Mouse (Mus musculus): Measurements from ENCODE around the gene Map7. TPM values are rescaled to one million over a fixed set of nuclear protein-coding genes. Genes with fewer than 3 reads are reported as not detected.

Map7 gene
- polyA plus RNA-seq, 1 experiment from 2014 or later = 19.4 TPM

DNA sequence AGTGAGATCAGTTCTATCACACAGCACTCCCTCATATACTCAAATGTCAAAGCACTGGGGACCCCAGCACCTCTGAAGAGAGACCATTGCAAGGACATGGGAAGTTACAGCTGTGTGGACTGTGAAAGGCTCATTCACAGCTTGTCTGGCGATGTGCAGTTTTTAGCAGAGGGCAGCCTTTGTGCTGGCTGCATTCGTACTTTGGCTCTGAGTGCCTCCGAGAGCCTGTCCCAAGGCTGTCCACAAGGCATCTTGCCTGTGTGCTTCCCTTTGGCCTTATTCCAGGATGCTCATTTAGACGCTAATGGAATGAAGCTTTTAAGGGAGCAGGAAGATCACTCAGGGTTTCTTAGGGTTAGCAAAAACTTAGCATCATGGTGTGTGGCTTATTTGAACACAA, 78.5 kb downstream of the Map7 start:
- Histone ChIP-seq H3K9me3 (replicated peaks; ENCODE audit: control insufficient read depth, low read length) (no peaks in the 10 kb centered on the region), H3K27me3 (ENCODE audit: control insufficient read depth, insufficient read depth, low read length) (no peaks in the 10 kb centered on the region), H3K36me3 (ENCODE audit: control insufficient read depth, insufficient read depth, low read length) (no peaks in the 10 kb centered on the region), H3K27ac (ENCODE audit: low read length) (no peak overlapping the region), H3K4me3 (replicated peaks; ENCODE audit: low read length) (no peak overlapping the region), H3K9ac (ENCODE audit: low read length) (no peak overlapping the region), H3K4me2 (ENCODE audit: low read depth, low read length) (no peak overlapping the region), H3K4me1 (ENCODE audit: control insufficient read depth, insufficient read depth, low read length) (no peaks in the 10 kb centered on the region)
- no peak for ATAC-seq (ENCODE audit: insufficient read depth, low FRiP score)
- 35% methylated on average over 4 of the region's 4 CpGs for WGBS

DNA sequence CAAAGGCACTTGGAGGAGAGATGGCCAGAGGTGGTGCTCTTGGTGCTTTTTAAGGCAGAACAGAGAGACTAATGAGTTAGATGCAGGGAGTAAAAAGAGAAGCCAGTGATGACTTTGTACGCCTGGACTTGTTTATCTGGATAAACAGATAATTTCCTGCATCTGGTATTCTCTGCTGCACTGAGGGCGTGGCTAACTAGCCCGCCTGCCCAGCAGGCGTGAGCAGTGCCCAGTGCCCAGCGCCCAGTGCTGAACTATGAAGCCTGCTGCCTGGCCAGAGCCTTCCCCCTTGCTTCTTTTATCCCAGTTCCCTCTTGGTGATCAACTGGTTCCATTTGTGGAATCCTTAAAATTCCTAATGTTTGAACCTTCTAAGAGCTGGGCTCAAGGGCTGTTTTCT, 81.8 kb downstream of the Map7 start:
- no peaks in the 10 kb centered on the region for H3K36me3 ChIP-seq (ENCODE audit: control insufficient read depth, insufficient read depth, low read length)
- H3K9me3 ChIP-seq (replicated peaks; ENCODE audit: control insufficient read depth, low read length) = no peaks in the 10 kb centered on the region
- 72% methylated on average over 5 of the region's 5 CpGs for WGBS
- H3K9ac ChIP-seq (ENCODE audit: low read length) = no peak overlapping the region
- H3K4me3 ChIP-seq (replicated peaks; ENCODE audit: low read length) = no peak overlapping the region
- H3K4me2 ChIP-seq (ENCODE audit: low read depth, low read length) = no peak overlapping the region
- H3K4me1 ChIP-seq (ENCODE audit: control insufficient read depth, insufficient read depth, low read length) = no peaks in the 10 kb centered on the region
- H3K27me3 ChIP-seq (ENCODE audit: control insufficient read depth, insufficient read depth, low read length) = no peaks in the 10 kb centered on the region
- H3K27ac ChIP-seq (ENCODE audit: low read length) = no peak overlapping the region
- no peak for ATAC-seq (ENCODE audit: insufficient read depth, low FRiP score)

- Histone ChIP-seq H3K4me2 (ENCODE audit: low read depth, low read length) (no peak overlapping the region), H3K4me1 (ENCODE audit: control insufficient read depth, insufficient read depth, low read length) (no peaks in the 10 kb centered on the region), H3K27me3 (ENCODE audit: control insufficient read depth, insufficient read depth, low read length) (no peaks in the 10 kb centered on the region), H3K9me3 (replicated peaks; ENCODE audit: control insufficient read depth, low read length) (no peaks in the 10 kb centered on the region), H3K9ac (ENCODE audit: low read length) (no peak overlapping the region), H3K36me3 (ENCODE audit: control insufficient read depth, insufficient read depth, low read length) (no peaks in the 10 kb centered on the region), H3K4me3 (replicated peaks; ENCODE audit: low read length) (no peak overlapping the region), H3K27ac (ENCODE audit: low read length) (no peak overlapping the region)
- WGBS = 82% methylated on average over 10 of the region's 10 CpGs
- peak; percentile 25; the same call in 1 of the 2 replicates for ATAC-seq (ENCODE audit: insufficient read depth, low FRiP score)
Measured at GRCm38 (mm10) chr10:20233451-20233850, 85.2 kb downstream of the Map7 start.

GRCm38 (mm10) chr10:20234466-20234865, 86.2 kb downstream of the Map7 start:
- Histone ChIP-seq H3K4me1 (ENCODE audit: control insufficient read depth, insufficient read depth, low read length) (no peaks in the 10 kb centered on the region), H3K4me2 (ENCODE audit: low read depth, low read length) (no peak overlapping the region), H3K9ac (ENCODE audit: low read length) (no peak overlapping the region), H3K9me3 (replicated peaks; ENCODE audit: control insufficient read depth, low read length) (no peaks in the 10 kb centered on the region), H3K27me3 (ENCODE audit: control insufficient read depth, insufficient read depth, low read length) (no peaks in the 10 kb centered on the region), H3K4me3 (replicated peaks; ENCODE audit: low read length) (no peak overlapping the region), H3K36me3 (ENCODE audit: control insufficient read depth, insufficient read depth, low read length) (no peaks in the 10 kb centered on the region), H3K27ac (ENCODE audit: low read length) (no peak overlapping the region)
- WGBS = 44% methylated on average over 4 of the region's 4 CpGs
- no peak for ATAC-seq (ENCODE audit: insufficient read depth, low FRiP score)

GRCm38 (mm10) chr10:20235656-20236055, 87.4 kb downstream of the Map7 start:
- no peaks in the 10 kb centered on the region for H3K9me3 ChIP-seq (replicated peaks; ENCODE audit: control insufficient read depth, low read length)
- no peak overlapping the region for H3K27ac ChIP-seq (ENCODE audit: low read length)
- no peaks in the 10 kb centered on the region for H3K27me3 ChIP-seq (ENCODE audit: control insufficient read depth, insufficient read depth, low read length)
- no peak overlapping the region for H3K9ac ChIP-seq (ENCODE audit: low read length)
- ATAC-seq (ENCODE audit: insufficient read depth, low FRiP score) = no peak
- 81% methylated on average over 3 of the region's 3 CpGs for WGBS
- no peaks in the 10 kb centered on the region for H3K4me1 ChIP-seq (ENCODE audit: control insufficient read depth, insufficient read depth, low read length)
- no peak overlapping the region for H3K4me3 ChIP-seq (replicated peaks; ENCODE audit: low read length)
- no peaks in the 10 kb centered on the region for H3K36me3 ChIP-seq (ENCODE audit: control insufficient read depth, insufficient read depth, low read length)
- no peak overlapping the region for H3K4me2 ChIP-seq (ENCODE audit: low read depth, low read length)

GRCm38 (mm10) chr10:20236241-20236640, 88.0 kb downstream of the Map7 start:
- H3K27me3 ChIP-seq (ENCODE audit: control insufficient read depth, insufficient read depth, low read length) = no peaks in the 10 kb centered on the region
- no peaks in the 10 kb centered on the region for H3K9me3 ChIP-seq (replicated peaks; ENCODE audit: control insufficient read depth, low read length)
- 88% methylated on average over 6 of the region's 6 CpGs for WGBS
- H3K27ac ChIP-seq (ENCODE audit: low read length) = no peak overlapping the region
- no peak overlapping the region for H3K4me3 ChIP-seq (replicated peaks; ENCODE audit: low read length)
- H3K4me2 ChIP-seq (ENCODE audit: low read depth, low read length) = no peak overlapping the region
- no peak for ATAC-seq (ENCODE audit: insufficient read depth, low FRiP score)
- H3K4me1 ChIP-seq (ENCODE audit: control insufficient read depth, insufficient read depth, low read length) = no peaks in the 10 kb centered on the region
- H3K9ac ChIP-seq (ENCODE audit: low read length) = no peak overlapping the region
- no peaks in the 10 kb centered on the region for H3K36me3 ChIP-seq (ENCODE audit: control insufficient read depth, insufficient read depth, low read length)

DNA sequence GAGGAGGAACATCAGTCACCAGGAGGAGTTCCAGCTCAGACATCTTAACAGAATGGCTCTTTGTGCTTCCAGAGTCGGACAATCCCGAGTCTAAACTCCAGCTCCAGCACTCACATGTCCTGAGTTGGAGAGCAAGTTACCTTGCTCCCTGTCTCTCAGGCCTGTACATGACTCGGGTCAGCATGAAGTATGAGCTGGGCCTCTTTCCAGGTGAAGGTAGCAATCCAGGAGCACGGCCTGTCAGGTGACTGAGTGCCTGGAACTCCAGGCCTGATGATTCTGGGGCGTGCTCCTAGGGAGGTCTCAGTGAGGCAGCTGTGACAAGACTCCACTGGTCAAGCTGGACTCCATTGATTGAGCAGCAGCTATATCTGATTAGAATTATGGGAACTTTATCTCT, 90.0 kb downstream of the Map7 start:
- Histone ChIP-seq H3K9me3 (replicated peaks; ENCODE audit: control insufficient read depth, low read length) (no peaks in the 10 kb centered on the region), H3K9ac (ENCODE audit: low read length) (no peak overlapping the region), H3K4me1 (ENCODE audit: control insufficient read depth, insufficient read depth, low read length) (0 out of 2 replicates have a peak, but pooled peaks cover under 1% of the 10 kb centered on the region), H3K27ac (ENCODE audit: low read length) (no peak overlapping the region), H3K27me3 (ENCODE audit: control insufficient read depth, insufficient read depth, low read length) (no peaks in the 10 kb centered on the region), H3K4me3 (replicated peaks; ENCODE audit: low read length) (no peak overlapping the region), H3K36me3 (ENCODE audit: control insufficient read depth, insufficient read depth, low read length) (no peaks in the 10 kb centered on the region), H3K4me2 (ENCODE audit: low read depth, low read length) (no peak overlapping the region)
- ATAC-seq (ENCODE audit: insufficient read depth, low FRiP score) = no peak
- WGBS = 65% methylated on average over 5 of the region's 5 CpGs

DNA sequence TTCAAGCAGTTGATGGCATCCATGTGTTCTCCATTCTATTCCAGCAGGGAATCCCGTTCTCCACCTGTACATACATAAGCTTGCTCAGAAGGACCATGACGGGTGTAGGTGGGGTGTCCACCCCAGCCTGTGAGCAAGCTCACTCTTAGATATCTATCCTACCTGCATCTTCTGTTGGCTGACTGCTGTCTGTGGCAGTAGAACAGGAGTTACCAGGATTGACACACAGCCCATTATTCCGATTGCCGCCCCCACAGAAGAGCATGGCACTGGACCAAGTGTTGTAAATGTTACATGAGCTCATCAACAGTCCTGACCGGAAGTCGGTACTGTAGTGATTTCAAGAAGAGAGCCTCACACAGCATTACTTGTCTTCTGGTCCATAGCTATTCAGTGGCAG, 92.6 kb downstream of the Map7 start:
- WGBS = 84% methylated on average over 6 of the region's 6 CpGs
- ATAC-seq (ENCODE audit: insufficient read depth, low FRiP score) = no peak
- Histone ChIP-seq H3K36me3 (ENCODE audit: control insufficient read depth, insufficient read depth, low read length) (no peaks in the 10 kb centered on the region), H3K4me3 (replicated peaks; ENCODE audit: low read length) (no peak overlapping the region), H3K9me3 (replicated peaks; ENCODE audit: control insufficient read depth, low read length) (no peaks in the 10 kb centered on the region), H3K27me3 (ENCODE audit: control insufficient read depth, insufficient read depth, low read length) (no peaks in the 10 kb centered on the region), H3K9ac (ENCODE audit: low read length) (no peak overlapping the region), H3K4me1 (ENCODE audit: control insufficient read depth, insufficient read depth, low read length) (0 out of 2 replicates have a peak, but pooled peaks cover 3% of the 10 kb centered on the region), H3K4me2 (ENCODE audit: low read depth, low read length) (no peak overlapping the region), H3K27ac (ENCODE audit: low read length) (no peak overlapping the region)

- Histone ChIP-seq H3K9ac (ENCODE audit: low read length) (no peak overlapping the region), H3K27me3 (ENCODE audit: control insufficient read depth, insufficient read depth, low read length) (no peaks in the 10 kb centered on the region), H3K36me3 (ENCODE audit: control insufficient read depth, insufficient read depth, low read length) (no peaks in the 10 kb centered on the region), H3K4me2 (ENCODE audit: low read depth, low read length) (no peak overlapping the region), H3K4me3 (replicated peaks; ENCODE audit: low read length) (no peak overlapping the region), H3K9me3 (replicated peaks; ENCODE audit: control insufficient read depth, low read length) (no peaks in the 10 kb centered on the region), H3K4me1 (ENCODE audit: control insufficient read depth, insufficient read depth, low read length) (0 out of 2 replicates have a peak, but pooled peaks cover 3% of the 10 kb centered on the region), H3K27ac (ENCODE audit: low read length) (no peak overlapping the region)
- WGBS = 64% methylated on average over 7 of the region's 7 CpGs
- no peak for ATAC-seq (ENCODE audit: insufficient read depth, low FRiP score)
Measured at GRCm38 (mm10) chr10:20243321-20243720, 95.0 kb downstream of the Map7 start.

DNA sequence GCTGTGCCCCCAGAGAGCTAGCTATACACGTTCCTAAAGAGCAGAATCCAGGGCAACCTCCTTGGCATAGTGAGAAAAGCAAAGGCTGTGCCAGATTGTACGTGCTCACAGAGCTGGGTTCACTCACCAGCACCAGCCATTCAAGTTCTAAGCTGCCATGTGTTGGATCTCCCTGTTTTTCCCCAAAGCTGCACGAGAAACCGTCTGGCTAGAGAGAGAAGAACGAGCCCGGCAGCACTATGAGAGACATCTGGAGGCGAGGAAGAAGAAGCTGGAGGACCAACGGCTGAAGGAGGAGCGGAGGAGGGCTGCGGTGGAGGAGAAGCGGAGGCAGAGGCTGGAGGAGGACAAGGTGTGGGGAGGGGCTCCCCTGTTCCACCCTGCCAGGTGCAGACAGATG, 96.8 kb downstream of the Map7 start:
- no peaks in the 10 kb centered on the region for H3K36me3 ChIP-seq (ENCODE audit: control insufficient read depth, insufficient read depth, low read length)
- no peak overlapping the region for H3K4me3 ChIP-seq (replicated peaks; ENCODE audit: low read length)
- 0 out of 2 replicates have a peak, but pooled peaks cover 3% of the 10 kb centered on the region for H3K4me1 ChIP-seq (ENCODE audit: control insufficient read depth, insufficient read depth, low read length)
- H3K27me3 ChIP-seq (ENCODE audit: control insufficient read depth, insufficient read depth, low read length) = no peaks in the 10 kb centered on the region
- no peaks in the 10 kb centered on the region for H3K9me3 ChIP-seq (replicated peaks; ENCODE audit: control insufficient read depth, low read length)
- no peak overlapping the region for H3K9ac ChIP-seq (ENCODE audit: low read length)
- no peak for ATAC-seq (ENCODE audit: insufficient read depth, low FRiP score)
- 80% methylated on average over 11 of the region's 11 CpGs for WGBS
- no peak overlapping the region for H3K4me2 ChIP-seq (ENCODE audit: low read depth, low read length)
- no peak overlapping the region for H3K27ac ChIP-seq (ENCODE audit: low read length)

Data from stomach, embryonic 16.5 days (tissue).